Mouse (Mus musculus) intestine, embryonic 16.5 days (tissue): Measurements from ENCODE around the gene Gna14. TPM values are rescaled to one million over a fixed set of nuclear protein-coding genes. Genes with fewer than 3 reads are reported as not detected.

Experiments
- ATAC-seq: fragments of 200-750 bp; cut with Nextera tagmentation; 2 replicates; pipeline ENCODE4 v1.8.0; 2017; ENCODE audit warnings: moderate TSS enrichment, moderate library complexity
- H3K27ac ChIP-seq: fragments of 300-500 bp; sonication (generic); 2 replicates; pipeline ENCODE4 v1.5.1; 2014; ENCODE audit warnings: mild to moderate bottlenecking, low read length
- H3K27me3 ChIP-seq: fragments of 300-500 bp; sonication (generic); replicated peaks from 2 replicates; pipeline ENCODE4 v1.6.1; 2014; ENCODE audit warnings: low read length, control low read depth, mixed read lengths; ENCODE audit not compliant: control insufficient read depth, insufficient read depth
- H3K36me3 ChIP-seq: fragments of 300-500 bp; sonication (generic); 2 replicates; pipeline ENCODE4 v1.6.1; 2014; ENCODE audit warnings: low read length, control low read depth; ENCODE audit not compliant: control insufficient read depth, insufficient read depth
- H3K4me1 ChIP-seq: fragments of 300-500 bp; sonication (generic); 2 replicates; pipeline ENCODE4 v1.6.1; 2014; ENCODE audit warnings: low read length, control low read depth, mixed read lengths; ENCODE audit not compliant: control insufficient read depth, insufficient read depth
- H3K4me2 ChIP-seq: fragments of 300-500 bp; sonication (generic); 2 replicates; pipeline ENCODE4 v1.6.1; 2014; ENCODE audit warnings: low read depth, low read length, control low read depth
- H3K4me3 ChIP-seq: fragments of 300-500 bp; sonication (generic); 2 replicates; pipeline ENCODE4 v1.5.1; 2014; ENCODE audit warnings: mild to moderate bottlenecking, low read length
- H3K9ac ChIP-seq: fragments of 300-500 bp; sonication (generic); 2 replicates; pipeline ENCODE4 v1.6.1; 2014; ENCODE audit warnings: low read depth, low read length
- H3K9me3 ChIP-seq: fragments of 300-500 bp; sonication (generic); 2 replicates; pipeline ENCODE4 v1.6.1; 2016; ENCODE audit warnings: low read length, control low read depth; ENCODE audit not compliant: control insufficient read depth
- WGBS: fragments of 180-500 bp; shearing (Covaris S2); extraction: QIAGEN DNeasy Blood & Tissue Kit; methylation state at CpG from one replicate; pipeline ENCODE4 v1.1.7; 2014; 5-methylcytosine and 5-hydroxymethylcytosine counted together
- polyA plus RNA-seq: library from polyadenylated mRNA; unstranded; fragments of >200 nt; fragmentation: Nextera tagmentation; extraction: Ambion mirVana; gene quantifications from 2 replicates; pipeline ENCODE4 v1.2.1, GENCODE M21; 2015

Gene Gna14
- polyA plus RNA-seq, 1 experiment from 2014 or later: 16.8 TPM

DNA sequence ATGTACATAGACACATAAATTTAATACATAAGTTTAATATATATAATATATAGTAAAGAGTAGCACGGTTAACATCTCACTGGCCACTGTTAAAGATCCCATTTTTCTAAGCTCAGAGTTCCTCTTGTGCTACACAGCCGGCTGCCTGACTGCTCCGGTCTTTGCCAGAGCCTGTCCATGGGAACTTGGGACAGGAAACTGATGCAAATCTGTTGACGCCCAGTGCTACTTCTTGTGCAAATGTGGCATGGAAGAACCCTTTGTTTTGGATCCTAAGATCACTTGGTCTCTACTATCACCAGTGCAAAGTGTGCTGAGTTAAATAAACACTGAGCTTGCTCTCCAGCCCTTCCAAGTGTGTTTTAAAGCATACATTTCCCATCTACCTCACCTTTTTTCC, 29.2 kb downstream of the Gna14 start:
- H3K9ac ChIP-seq: no peak overlapping the region
- H3K27me3 ChIP-seq: no peaks in the 10 kb centered on the region
- no peak overlapping the region for H3K4me2 ChIP-seq
- H3K4me3 ChIP-seq: no peak overlapping the region
- no peak for ATAC-seq
- no peaks in the 10 kb centered on the region for H3K4me1 ChIP-seq
- no peak overlapping the region for H3K27ac ChIP-seq
- H3K9me3 ChIP-seq: no peaks in the 10 kb centered on the region
- H3K36me3 ChIP-seq: no peaks in the 10 kb centered on the region
- WGBS: 71% methylated on average over 4 of the region's 4 CpGs

DNA sequence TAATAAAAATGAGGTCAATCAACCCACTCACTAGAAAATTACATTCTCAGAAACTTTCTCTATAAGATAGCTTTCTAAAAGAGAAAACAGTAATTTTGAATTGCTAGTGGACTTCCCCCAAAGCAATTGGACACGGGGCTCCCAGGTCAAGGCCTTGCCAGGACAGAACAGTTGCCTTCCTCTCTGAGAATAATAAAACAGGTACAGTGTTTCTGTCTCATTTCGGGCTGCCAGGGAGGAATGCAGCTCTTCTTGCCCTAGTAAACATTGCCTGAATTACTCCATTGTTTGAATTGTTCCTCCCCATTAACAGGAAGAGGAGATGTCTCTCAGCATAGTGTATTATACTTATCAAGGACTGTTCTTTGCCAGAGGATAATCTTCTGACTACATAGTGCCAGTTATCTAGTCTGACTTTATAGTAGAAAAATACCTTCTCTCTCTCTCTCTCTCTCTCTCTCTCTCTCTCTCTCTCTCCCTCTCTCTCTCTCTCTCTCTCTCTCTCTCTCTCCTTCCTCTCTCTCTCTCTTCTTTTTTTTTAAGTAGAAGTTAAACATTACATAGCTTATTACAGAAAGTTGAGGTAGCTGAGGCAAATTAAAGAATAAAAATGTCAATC, 33.3 kb downstream of the Gna14 start:
- Histone ChIP-seq H3K4me1 (no peaks in the 10 kb centered on the region), H3K27me3 (no peaks in the 10 kb centered on the region), H3K9ac (no peak overlapping the region), H3K4me3 (no peak overlapping the region), H3K9me3 (peaks cover 2% of the 10 kb centered on the region; the same call in 1 of the 2 replicates), H3K4me2 (no peak overlapping the region), H3K27ac (no peak overlapping the region), H3K36me3 (no peaks in the 10 kb centered on the region)
- WGBS: 31% methylated on average over 2 of the region's 2 CpGs
- no peak for ATAC-seq

DNA sequence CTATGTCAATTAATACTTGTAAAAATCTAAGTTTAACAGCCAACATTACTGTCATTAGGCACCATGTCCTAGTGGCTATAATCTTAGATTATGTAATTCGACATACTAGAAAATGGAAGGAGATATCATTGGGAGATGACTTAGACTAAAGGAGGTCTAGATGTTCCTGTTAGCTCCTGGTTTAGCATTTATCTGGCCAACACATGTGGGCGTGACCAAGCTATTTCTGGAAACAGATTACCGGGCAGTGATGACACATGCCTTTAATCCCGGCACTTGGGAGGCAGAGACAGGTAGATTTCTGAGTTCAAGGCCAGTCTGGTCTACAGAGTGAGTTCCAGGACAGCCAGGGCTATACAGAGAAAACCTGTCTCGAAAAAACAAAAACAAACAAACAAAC, 37.1 kb downstream of the Gna14 start:
- H3K4me2 ChIP-seq: no peak overlapping the region
- H3K9ac ChIP-seq: no peak overlapping the region
- H3K4me3 ChIP-seq: no peak overlapping the region
- H3K9me3 ChIP-seq: peaks cover 3% of the 10 kb centered on the region; the same call in 1 of the 2 replicates
- H3K4me1 ChIP-seq: no peaks in the 10 kb centered on the region
- no peaks in the 10 kb centered on the region for H3K36me3 ChIP-seq
- H3K27ac ChIP-seq: no peak overlapping the region
- H3K27me3 ChIP-seq: no peaks in the 10 kb centered on the region
- 88% methylated on average over 5 of the region's 5 CpGs for WGBS
- ATAC-seq: no peak

DNA sequence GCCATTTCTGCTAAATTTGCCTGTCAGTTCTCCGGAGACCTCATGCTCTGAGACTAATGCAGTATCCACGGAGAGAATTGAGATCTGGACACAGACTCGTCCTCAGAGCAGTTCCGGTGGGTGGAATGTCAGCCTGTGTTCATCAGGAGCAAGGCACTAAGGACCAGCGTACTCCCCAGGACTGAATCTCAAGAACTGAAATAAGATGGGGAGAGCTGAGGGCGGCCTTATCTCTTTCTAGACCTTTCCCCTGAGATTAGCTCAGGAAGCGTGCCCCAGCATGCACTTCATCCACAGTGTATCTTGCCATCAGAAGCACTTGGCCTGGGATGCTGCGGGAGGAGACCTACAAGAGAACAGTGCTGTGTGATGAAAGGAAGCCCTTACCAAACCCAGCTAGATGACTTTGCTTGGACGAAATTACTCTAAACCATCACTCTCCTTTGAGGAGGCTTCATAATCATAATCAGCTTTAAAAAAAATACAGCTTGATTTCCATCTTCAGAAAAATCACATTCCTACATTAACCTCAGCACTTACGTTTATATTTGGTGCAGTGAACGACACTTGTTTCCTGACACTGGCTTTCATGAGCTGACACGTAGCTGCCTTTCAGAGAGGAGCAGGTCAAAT, 41.9 kb downstream of the Gna14 start:
- Histone ChIP-seq H3K27me3 (no peaks in the 10 kb centered on the region), H3K27ac (no peak overlapping the region), H3K9ac (no peak overlapping the region), H3K36me3 (no peaks in the 10 kb centered on the region), H3K4me2 (no peak overlapping the region), H3K4me3 (no peak overlapping the region), H3K9me3 (peaks cover 3% of the 10 kb centered on the region; the same call in 1 of the 2 replicates), H3K4me1 (no peaks in the 10 kb centered on the region)
- 78% methylated on average over 12 of the region's 12 CpGs for WGBS
- no peak for ATAC-seq

DNA sequence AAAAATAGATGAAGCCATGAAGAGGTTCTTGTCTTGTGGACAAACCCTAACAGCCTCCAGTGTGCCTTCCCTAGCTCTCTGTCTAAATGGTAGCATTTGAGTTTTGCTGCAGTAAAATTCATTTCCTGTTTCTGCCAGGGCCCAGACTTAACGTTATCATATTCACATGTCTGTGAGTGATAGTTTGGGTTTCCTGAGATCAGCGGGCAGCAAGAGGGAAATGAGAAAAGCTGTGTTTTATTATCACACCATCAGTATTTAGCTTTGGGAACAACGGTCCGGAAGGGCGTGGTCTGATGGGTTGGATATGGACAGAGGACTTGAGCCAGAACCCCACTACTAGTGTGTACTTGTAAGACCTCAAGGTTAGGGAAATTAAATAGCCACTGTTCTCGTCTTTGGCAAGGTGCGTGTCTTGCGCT, 42.6 kb downstream of the Gna14 start:
- 70% methylated on average over 8 of the region's 8 CpGs for WGBS
- no peak overlapping the region for H3K4me2 ChIP-seq

DNA sequence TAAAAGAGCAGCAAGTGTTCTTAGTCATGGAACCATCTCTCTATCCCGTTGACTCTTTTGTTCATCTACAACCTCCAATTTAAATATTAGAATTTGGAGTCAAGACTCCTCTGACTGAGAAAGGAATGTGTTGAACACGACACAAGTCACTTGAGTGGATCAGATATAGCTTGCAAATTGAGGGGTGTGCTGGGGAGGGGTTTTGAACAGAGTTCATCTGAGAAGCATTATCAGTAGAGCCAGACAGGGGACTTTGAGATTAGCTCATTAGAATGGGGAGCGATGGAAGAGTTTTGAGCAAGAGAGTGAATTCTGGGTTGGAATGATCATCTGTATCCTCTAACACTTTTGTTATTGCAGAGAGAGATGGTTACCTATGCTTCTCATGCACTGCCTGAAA, 46.5 kb downstream of the Gna14 start:
- WGBS: 87% methylated on average over 3 of the region's 3 CpGs
- no peak for ATAC-seq
- Histone ChIP-seq H3K36me3 (no peaks in the 10 kb centered on the region), H3K4me1 (no peaks in the 10 kb centered on the region), H3K27me3 (no peaks in the 10 kb centered on the region), H3K9me3 (no peaks in the 10 kb centered on the region), H3K4me2 (no peak overlapping the region), H3K27ac (no peak overlapping the region), H3K4me3 (no peak overlapping the region), H3K9ac (no peak overlapping the region)

More for the DNA sequence above, 42.6 kb downstream of the Gna14 start:
- Histone ChIP-seq H3K4me3 (no peak overlapping the region), H3K36me3 (no peaks in the 10 kb centered on the region), H3K9me3 (peaks cover 3% of the 10 kb centered on the region; the same call in 1 of the 2 replicates), H3K4me1 (no peaks in the 10 kb centered on the region), H3K27ac (no peak overlapping the region), H3K9ac (no peak overlapping the region), H3K27me3 (no peaks in the 10 kb centered on the region)
- no peak for ATAC-seq

DNA sequence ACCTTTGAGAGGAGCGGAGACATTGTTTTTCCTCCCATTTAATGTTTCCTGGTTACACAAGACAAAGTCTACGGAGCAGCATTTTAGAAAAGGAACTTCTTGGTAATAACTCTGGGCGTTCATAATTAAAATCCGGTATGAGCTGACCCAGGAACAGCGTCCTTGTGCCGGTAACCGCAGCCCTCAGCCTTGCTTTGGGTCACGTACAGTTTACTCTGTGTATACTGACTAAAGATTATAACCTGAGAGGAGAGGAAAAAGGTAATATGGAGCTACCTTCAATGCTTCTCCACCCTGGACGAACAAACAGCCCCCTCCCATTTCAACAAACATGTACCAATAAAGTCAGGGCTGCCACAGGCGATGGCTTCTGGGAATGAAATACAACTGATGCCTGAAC, 48.7 kb downstream of the Gna14 start:
- no peaks in the 10 kb centered on the region for H3K27me3 ChIP-seq
- no peak overlapping the region for H3K9ac ChIP-seq
- H3K4me2 ChIP-seq: no peak overlapping the region
- no peak overlapping the region for H3K27ac ChIP-seq
- peak; percentile 67; the same call in 1 of the 2 replicates for ATAC-seq
- H3K4me1 ChIP-seq: no peaks in the 10 kb centered on the region
- 62% methylated on average over 10 of the region's 10 CpGs for WGBS
- no peaks in the 10 kb centered on the region for H3K36me3 ChIP-seq
- H3K9me3 ChIP-seq: no peaks in the 10 kb centered on the region
- H3K4me3 ChIP-seq: no peak overlapping the region

DNA sequence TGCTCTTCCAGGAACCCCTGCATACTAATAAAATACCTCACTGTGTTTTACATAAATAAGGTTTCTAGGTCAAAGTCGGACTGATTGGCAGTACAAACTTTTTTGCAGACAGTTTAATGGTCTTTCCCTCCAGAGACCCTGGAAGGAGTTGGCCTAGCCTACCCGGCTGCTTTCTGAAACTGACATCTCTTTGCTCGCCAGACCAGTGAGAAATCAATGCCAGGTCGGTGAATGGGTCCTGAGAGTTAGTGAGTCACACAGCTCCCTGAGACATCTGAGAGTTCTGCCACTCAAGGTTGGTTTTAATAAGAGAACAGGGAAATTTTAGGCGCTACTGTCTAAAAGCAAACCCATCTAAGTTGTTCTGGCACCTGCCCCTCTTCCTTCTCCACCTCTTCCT, 49.1 kb downstream of the Gna14 start:
- no peaks in the 10 kb centered on the region for H3K36me3 ChIP-seq
- H3K4me1 ChIP-seq: no peaks in the 10 kb centered on the region
- no peak overlapping the region for H3K4me2 ChIP-seq
- no peak for ATAC-seq
- H3K27ac ChIP-seq: peak overlapping the region; percentile 50; the same call in 1 of the 2 replicates
- 62% methylated on average over 5 of the region's 5 CpGs for WGBS
- no peak overlapping the region for H3K4me3 ChIP-seq
- H3K9ac ChIP-seq: no peak overlapping the region
- H3K27me3 ChIP-seq: no peaks in the 10 kb centered on the region
- no peaks in the 10 kb centered on the region for H3K9me3 ChIP-seq

DNA sequence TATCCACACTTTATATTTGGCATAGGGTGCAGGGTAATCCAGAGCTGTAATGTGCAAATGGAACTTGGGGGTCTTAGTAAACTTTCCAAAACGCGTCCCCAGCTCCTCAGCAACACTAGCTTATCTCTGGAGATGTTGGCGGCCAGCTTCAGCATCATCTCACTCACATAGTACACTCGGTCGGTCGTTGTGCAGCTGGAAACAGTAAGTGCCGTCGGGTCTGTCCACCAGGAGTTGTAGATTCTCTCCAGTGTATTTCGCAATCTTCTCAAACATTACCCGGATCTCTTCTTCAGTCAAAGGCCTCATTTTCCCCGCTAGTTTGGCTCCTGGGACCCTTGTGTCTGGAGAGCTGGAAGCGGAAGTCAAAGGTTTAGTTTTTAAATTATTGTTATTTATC, 55.2 kb downstream of the Gna14 start:
- Histone ChIP-seq H3K4me1 (no peaks in the 10 kb centered on the region), H3K4me2 (no peak overlapping the region), H3K27ac (no peak overlapping the region), H3K9ac (no peak overlapping the region), H3K4me3 (no peak overlapping the region), H3K36me3 (no peaks in the 10 kb centered on the region), H3K27me3 (no peaks in the 10 kb centered on the region), H3K9me3 (no peaks in the 10 kb centered on the region)
- ATAC-seq: no peak
- 65% methylated on average over 12 of the region's 12 CpGs for WGBS
